In genomic region chr5:29471855-29472665, GRCm38 (mm10) we compare ENCODE assay signal across 24 mouse cellular contexts. TPM values are rescaled to one million over a fixed set of nuclear protein-coding genes. Genes with fewer than 3 reads are reported as not detected.
DNase-seq lines count a peak whose midpoint lies in the region; ATAC-seq lines count a peak whose summit lies in the region.
"Had no signal": no experiment of that assay in that cellular context is flagged by ENCODE, and none has a peak within 500 bp of the region (broad histone marks: within the 10 kb centered on the region; RNA-seq: fewer than 3 reads in every experiment).

No protein-coding gene starts in this region.

- no peaks in the 10 kb centered on the region for H3K36me3 ChIP-seq in midbrain, embryonic 10.5 days
- H3K36me3 ChIP-seq in midbrain, embryonic 13.5 days, result no peaks in the 10 kb centered on the region
- H3K36me3 ChIP-seq: heart, embryonic 10.5 days; limb, embryonic 15.5 days had no signal

- H3K9me3 ChIP-seq in midbrain, embryonic 10.5 days (replicated peaks), result no peaks in the 10 kb centered on the region
- H3K9me3 ChIP-seq in midbrain, embryonic 13.5 days, result no peaks in the 10 kb centered on the region
- H3K9me3 ChIP-seq: heart, embryonic 10.5 days; limb, embryonic 15.5 days; megakaryocyte, embryonic 14.5 days had no signal

- no peak for ATAC-seq in midbrain, embryonic 13.5 days
- no peak for ATAC-seq in frontal cortex, adult (ENCODE audit: low TSS enrichment)
- ATAC-seq: hindbrain, postnatal 0 days had no signal

- intact Hi-C loops in gastrocnemius, postnatal 36 days (cut with DNase I), result no loop called here

- H3K4me1 ChIP-seq in midbrain, embryonic 10.5 days, result peaks cover 12% of the 10 kb centered on the region
- H3K4me1 ChIP-seq in midbrain, embryonic 13.5 days (replicated peaks), result peaks cover 12% of the 10 kb centered on the region

- peaks cover 100% of the 10 kb centered on the region for H3K27me3 ChIP-seq in midbrain, embryonic 10.5 days (ENCODE audit: low read depth, poor library complexity, severe bottlenecking)
- H3K27me3 ChIP-seq in midbrain, embryonic 13.5 days, result peaks cover 99% of the 10 kb centered on the region

- no peak overlapping the region for H3K4me3 ChIP-seq in midbrain, embryonic 10.5 days
- H3K4me3 ChIP-seq in midbrain, embryonic 13.5 days (replicated peaks), result no peak overlapping the region
- H3K4me3 ChIP-seq: erythroblast, embryonic 14.5 days; heart, embryonic 10.5 days; limb, embryonic 15.5 days; megakaryocyte, embryonic 14.5 days had no signal

- H3K27ac ChIP-seq in midbrain, embryonic 10.5 days (replicated peaks), result no peak overlapping the region
- H3K27ac ChIP-seq in midbrain, embryonic 13.5 days, result no peak overlapping the region
- H3K27ac ChIP-seq: heart, embryonic 10.5 days; hindbrain, postnatal 0 days; limb, embryonic 15.5 days had no signal

- peak; percentile 57 for DNase-seq in midbrain, embryonic 10.5 days (ENCODE audit: low spot score)
- peak; percentile 16 for DNase-seq in MN1 (ENCODE audit: low spot score)
- peak; percentile 71 for DNase-seq in embryo, embryonic 11 days
- DNase-seq in retina, embryonic 14.5 days (ENCODE audit: low spot score), result peak; percentile 41
- DNase-seq in natural killer cell, adult 2 months (ENCODE audit: low spot score in 2 of 2), result no peak
- DNase-seq in gastrocnemius, postnatal 36 days, result no peak
- DNase-seq: cerebellum, adult 9-11 months; gastrocnemius, postnatal 14 days; heart, postnatal 10 days; kidney, adult 2 months; kidney, postnatal 14 days; lung, postnatal 14 days; right cerebral cortex, postnatal 25 days had no signal

- no peak overlapping the region for H3K4me2 ChIP-seq in midbrain, embryonic 13.5 days (replicated peaks)
- H3K4me2 ChIP-seq: limb, embryonic 15.5 days had no signal

- WGBS in midbrain, embryonic 10.5 days, result 0% methylated on average over 22 of the region's 22 CpGs
- under 1% methylated on average over 22 of the region's 22 CpGs for WGBS in midbrain, embryonic 13.5 days

- H3K9ac ChIP-seq in midbrain, embryonic 13.5 days (replicated peaks), result no peak overlapping the region
- H3K9ac ChIP-seq: limb, embryonic 15.5 days had no signal

RNA-seq across cellular contexts. Expression of gene Mnx1, which starts 6.2 kb away (rescaled TPM):
- polyA plus RNA-seq in midbrain, embryonic 10.5 days (2016; fragmentation: Nextera tagmentation; extraction: Ambion mirVana), result not detected in 2 replicates
- not detected in 2 replicates for polyA plus RNA-seq in midbrain, embryonic 13.5 days (2015; fragmentation: Nextera tagmentation; extraction: Ambion mirVana)
- not detected for total RNA-seq in gastrocnemius, postnatal 36 days (2021)
- total RNA-seq: adrenal gland, adult 18-20 months; gastrocnemius, postnatal 14 days; heart, postnatal 10 days; left cerebral cortex, postnatal 10 days had no signal
- polyA plus RNA-seq: C2C12; erythroblast, embryonic 14.5 days; hindbrain, postnatal 0 days; kidney, adult 2 months; limb, embryonic 15.5 days; liver, embryonic 16.5 days had no signal

RNA-seq across cellular contexts. Expression of gene Nom1, which starts 37.6 kb away (rescaled TPM):
- polyA plus RNA-seq in midbrain, embryonic 10.5 days (2016; fragmentation: Nextera tagmentation; extraction: Ambion mirVana), result 27.7 and 33.7 TPM in 2 replicates
- 19.2 and 20.8 TPM in 2 replicates for polyA plus RNA-seq in midbrain, embryonic 13.5 days (2015; fragmentation: Nextera tagmentation; extraction: Ambion mirVana)
- total RNA-seq in gastrocnemius, postnatal 36 days (2021), result 10 to 100 TPM in 1 of 2 experiments, 1 to 10 TPM in 1; 8.9 to 10.4 TPM

Comparison
In these comparisons a context has a peak if more than half of its experiments do, and no peak if none do; other contexts are left out.
1. DNase-seq: peak in midbrain, embryonic 10.5 days (single experiment), MN1 (single experiment), embryo, embryonic 11 days (single experiment) and retina, embryonic 14.5 days (single experiment); none in natural killer cell, adult 2 months (0 of 2) and gastrocnemius, postnatal 36 days (0 of 2).